Mouse (Mus musculus) spleen, postnatal 36 days (tissue): ENCODE results near the gene Ccnq.
"Not testable (repeated sequence)": the region's sequence is repeated elsewhere in the genome, so short reads cannot be mapped to it uniquely, and the experiment has no call there.

Experiments used
- DNase-seq, 2 experiments: peaks; one replicate each; pipeline ENCODE4 v3.0.0; 2022; ENCODE audit warnings: low spot score in 2 of 2, mixed read lengths in 1 of 2

Gene Ccnq

DNA sequence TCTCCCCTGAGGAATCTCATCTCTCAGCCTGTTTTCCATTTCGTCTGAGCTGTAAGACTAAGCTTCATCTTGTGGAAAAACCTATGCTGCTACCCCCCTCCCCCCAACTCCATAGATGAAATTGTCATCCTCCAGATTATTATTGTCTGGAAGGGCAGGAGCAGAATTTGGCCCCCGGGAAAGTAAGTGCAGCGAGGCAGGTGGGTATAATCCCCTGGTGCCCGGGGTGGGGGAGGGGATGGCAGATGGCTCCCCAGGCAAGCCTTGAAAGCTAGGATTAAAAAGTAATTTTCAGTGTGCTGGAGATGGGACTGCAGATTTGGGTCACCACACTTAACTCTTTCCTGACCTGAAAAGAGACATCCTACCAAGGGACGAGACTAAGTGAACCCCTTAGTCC, 10.7 kb upstream of the Ccnq start:
- no peak for DNase-seq

DNA sequence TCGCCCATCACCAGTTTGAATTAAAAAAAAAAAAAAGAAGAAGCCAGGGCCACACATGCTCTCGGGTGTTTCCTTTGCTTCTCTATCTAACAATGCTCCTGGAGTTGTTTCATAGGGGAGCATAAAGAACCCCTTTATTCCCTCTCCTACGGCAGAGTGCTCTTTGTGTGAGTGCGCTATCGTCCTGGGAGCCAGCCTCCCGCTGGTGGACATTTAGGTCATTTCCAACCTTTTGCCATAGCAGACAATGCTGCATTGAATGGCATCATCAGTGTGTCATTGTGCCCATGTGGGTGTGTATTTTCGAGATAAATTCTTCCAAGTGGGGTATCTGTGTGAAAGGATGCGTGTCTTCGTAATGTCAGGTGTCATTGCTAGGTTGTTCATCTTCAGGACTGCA, 9.6 kb upstream of the Ccnq start:
- no peak for DNase-seq

DNA sequence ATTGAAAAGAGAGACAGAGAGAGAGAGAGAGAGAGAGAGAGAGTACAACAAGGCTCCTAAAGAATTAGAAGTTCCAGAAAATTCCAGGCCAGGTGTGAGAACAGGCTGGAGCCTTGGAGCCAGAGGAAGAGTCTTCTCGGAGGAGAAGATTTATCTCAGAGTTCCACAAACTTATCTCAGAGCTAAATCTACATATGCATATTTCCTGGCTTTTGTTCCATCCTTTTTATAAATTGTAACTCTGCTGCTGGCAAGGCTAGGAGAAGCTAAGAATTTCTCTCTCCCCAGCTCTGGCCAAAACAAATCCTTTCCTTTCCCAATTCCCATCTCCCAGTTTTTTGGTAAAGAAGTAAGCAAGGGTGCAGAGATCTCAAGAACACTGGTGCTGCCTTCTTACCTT, 3.8 kb upstream of the Ccnq start:
- no peak for DNase-seq

GRCm38 (mm10) chr11:78754177-78754576, 2.6 kb upstream of the Ccnq start:
- not testable (repeated sequence) for DNase-seq

DNA sequence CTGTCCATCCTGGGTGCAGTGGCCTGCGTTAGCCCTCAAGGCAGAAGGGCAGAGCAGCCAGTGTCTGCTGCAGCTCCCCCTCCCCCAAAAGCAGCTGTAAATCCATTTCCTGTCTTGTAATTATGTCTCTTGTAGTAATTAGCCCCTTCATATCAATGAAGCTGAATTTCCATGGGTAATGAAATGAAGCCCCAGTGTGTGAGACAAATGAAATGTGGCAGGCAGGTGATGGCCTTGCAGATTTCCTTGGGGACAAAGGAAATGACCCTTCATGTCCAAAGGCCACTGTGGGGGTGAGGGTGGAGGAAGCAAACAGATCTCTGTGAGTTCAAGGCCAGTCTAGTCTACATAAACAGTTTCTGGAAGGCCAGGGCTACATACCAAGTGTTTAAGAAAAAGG, 1.7 kb upstream of the Ccnq start:
- DNase-seq, result no peak

DNA sequence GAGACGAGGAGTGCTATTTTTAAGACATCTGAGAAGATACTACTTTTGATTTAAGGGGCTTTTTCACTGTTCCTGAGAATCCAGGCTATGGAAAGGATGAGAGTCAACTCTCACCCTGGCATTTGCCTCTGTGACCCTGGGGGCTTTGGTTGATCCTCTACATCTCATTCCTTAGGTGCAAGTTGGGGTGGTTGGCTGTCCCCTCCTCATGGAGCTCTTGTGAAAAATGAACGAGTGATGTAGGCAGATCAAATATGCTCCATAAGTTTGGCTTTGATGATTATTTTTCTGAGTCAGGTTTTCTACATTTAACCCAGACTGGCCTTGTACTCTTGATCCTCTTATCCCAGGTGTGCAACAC, 294 bp upstream of the Ccnq start:
- no peak for DNase-seq

DNA sequence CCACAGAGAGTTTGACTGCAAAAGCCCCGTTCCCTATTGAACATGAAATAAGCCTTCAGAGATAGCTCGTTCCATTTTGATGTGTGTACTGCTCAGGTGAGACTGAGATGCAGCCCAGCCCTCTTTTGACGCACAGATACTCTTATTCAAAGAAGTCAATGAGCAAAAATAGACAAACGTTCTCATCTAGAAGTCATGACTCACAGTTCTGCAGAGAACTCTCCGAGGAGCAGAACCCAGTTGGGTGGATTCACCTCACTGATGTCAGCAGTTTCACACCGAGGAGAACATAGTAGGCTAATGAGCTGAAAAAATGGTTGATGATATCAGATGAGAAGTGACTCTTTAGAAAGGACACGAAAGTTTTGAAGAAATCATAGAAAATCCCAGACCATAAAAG, 5.3 kb downstream of the Ccnq start:
- no peak for DNase-seq

DNA sequence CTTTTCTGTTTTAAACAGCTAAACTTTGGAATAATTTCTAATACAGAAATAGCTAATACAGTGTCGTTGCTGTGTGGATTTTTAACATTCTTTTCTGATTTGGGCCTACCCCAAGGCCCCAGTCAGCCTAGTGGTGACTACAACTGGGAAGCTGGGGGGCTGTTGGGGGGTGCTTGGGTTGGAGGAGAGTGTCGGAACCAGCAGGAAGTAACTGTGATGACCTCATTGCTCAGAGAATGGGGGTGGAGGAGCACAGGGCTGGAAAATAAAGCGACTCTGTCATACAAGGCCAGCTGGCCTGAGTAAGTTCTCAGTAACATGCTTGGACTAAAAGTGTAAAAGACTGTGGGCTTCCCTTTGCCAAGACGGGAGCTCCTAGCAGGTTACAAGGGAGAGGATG, 6.1 kb downstream of the Ccnq start:
- no peak for DNase-seq

DNA sequence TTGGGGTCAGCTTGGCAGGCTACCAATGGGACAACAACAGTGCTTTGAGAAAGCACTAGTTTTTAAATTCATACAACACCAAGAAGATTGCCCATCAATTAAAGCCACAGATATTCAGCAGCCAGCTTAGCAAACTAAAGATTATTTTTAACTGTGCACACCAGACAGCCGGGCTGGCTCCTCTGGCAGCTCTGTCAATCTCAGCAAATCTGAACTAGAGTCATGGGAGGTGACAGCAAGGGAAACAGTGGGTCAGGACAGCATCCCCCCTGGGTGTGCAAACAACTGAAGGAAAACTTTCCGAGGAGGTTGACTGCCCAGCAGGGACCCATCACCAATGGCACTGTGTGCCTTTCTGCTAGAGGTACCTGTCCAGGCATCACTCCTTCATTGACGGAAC, 9.1 kb downstream of the Ccnq start:
- DNase-seq, result no peak

DNA sequence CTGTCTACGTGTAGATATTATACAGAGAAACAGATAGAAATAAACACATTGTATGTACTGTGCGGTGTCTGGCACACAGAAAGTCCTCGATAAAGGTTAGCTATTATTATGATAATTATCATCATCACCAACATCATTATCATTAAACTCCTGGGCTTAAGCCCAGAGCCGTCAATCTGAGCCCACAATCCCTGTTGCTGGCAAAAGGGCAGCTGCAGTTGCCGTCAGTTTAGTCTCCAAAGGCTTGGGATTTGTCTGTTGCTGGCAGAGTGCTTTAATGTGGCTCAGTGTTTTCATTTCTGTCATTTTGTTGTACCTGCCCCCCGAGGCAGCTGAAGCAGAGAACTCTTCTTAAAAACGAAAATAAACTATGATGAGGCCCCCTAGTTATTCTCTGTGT, 9.6 kb downstream of the Ccnq start:
- no peak for DNase-seq

GRCm38 (mm10) chr11:78739361-78739760, 12.2 kb downstream of the Ccnq start:
- DNase-seq, result no peak

GRCm38 (mm10) chr11:78736877-78737408, 14.6 kb downstream of the Ccnq start:
- DNase-seq, result no peak

DNA sequence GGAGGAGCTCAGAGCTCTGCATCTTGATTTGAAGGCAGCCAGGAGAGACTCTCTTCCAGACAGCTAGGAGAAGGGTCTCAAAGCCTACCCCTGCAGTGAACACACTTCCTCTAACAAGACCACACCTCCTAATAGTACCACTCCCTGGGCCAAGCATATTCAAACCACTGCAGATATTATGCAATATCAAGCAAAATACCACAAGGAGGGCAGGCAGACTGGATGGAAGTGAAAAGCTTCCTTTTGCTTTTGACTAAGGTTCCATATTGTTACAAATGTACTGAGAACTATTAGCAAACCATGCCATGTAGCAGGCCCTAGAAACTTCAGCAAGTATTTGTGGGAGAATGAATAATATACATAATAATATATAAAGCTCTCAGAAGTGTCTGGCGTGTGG, 16.4 kb downstream of the Ccnq start:
- DNase-seq, result no peak

GRCm38 (mm10) chr11:78732619-78733018, 18.9 kb downstream of the Ccnq start:
- no peak for DNase-seq

DNA sequence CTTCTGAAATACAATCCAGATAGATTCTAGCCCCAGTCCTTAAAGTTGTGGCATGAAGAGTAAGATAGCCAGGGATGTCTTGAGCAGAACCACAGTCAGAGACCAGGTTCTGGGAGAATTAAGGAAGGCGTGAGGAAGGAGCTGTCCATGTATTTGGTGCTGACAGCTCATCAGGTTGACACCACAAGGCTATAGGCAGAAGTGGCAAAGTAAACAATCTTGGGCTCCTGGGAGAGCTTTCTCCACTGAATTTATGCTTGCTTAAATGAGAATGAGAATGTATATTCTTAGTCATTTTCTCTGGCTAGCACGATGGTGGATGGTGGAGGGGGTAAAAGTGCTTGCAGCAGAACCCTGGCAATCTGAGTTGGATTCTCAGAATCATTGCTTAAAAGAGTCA, 20.6 kb downstream of the Ccnq start:
- no peak for DNase-seq

DNA sequence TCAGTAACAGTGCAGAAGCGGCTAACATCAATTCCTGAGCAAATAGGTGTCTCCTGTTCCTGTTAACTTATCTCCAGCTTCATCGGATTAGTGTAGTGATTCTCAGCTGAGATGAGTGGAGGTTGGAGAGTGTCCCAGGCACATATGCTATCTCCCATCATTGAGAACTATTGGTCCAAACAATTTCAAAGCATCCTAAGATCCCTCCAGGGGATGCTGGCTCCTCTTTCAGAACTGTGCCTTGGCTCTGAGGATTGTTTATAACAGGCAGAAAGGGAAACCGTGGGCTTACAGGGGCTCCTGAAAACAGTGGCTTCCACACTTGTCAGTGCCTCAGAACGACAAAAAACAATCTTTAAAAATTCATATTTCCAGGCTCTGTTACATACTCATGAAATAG, 23.5 kb downstream of the Ccnq start:
- DNase-seq, result no peak

DNA sequence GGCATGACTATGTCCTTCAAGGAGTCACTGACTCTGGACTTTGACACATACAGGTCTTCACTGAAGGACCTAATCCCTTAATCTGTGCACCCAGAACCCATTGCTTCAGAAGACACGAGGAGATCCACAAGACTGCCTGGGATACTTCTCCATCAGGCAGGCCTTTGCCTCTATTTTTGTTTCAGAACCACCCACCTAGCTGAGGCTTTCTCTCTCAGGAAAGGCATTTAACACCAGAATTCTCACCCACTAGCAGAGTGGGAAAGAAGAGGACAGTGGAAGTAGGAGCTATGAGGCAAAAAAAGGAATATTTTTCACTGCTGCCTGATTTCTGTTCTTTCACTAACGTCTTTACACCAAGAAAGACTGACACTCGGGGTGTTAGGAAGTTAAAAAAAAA, 25.2 kb downstream of the Ccnq start:
- no peak for DNase-seq

DNA sequence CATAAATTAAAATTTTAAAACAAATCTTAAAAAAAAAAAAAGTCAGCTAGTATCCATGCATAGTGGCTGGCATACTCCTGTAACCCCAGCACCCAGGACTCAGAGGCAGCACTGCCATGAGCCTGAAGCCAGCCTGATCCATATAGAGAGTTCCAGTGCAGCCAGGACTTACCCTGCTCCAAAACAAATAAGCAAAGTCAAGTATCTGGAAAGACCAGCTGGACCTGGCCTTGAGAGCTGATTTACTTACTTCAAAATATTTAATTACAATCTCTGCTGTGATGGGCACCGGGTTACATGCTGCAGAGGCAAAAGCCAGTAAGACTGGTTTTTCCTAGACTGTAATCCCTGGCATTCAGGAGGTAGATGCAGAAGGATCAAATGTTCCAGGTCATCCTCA, 26.7 kb downstream of the Ccnq start:
- no peak for DNase-seq

DNA sequence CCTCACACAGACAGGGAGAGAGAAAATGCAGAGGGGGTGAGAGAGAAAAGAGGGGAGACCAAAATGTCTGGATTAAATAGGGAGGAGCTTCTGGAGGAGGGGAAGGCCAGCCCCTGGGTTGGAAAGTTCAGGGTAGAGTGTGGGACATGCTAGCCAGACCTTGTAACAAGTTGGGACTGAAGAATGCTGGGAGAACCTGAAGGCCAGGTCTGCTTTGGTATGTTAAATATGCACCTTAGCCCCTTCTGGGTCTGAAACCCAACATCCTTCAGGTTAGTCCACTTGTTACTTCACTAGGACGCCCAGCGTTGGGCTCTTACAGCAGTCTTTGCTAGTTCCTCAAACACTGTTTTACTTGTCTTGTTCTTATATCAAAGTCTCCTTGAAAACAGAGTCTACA, 30.1 kb downstream of the Ccnq start:
- no peak for DNase-seq

DNA sequence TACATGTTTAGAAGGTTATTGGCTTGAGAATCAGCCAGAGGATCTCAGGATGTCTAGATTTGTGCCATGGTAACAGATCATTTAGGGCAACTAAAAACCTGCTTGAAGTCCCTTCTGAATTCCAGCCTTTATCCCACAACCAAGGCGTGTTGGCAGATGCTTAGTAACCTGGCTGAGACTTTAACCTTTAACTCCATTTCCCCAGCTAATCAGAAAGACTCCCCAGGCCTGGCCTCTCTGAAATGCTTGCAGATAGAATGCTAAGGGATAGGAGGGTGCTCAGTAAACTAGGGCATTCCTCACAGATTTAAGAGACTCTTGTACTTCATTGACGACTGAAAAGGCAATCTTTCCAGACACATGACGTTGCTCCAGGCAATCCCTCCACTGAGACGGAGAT, 33.9 kb downstream of the Ccnq start:
- DNase-seq, result no peak

DNA sequence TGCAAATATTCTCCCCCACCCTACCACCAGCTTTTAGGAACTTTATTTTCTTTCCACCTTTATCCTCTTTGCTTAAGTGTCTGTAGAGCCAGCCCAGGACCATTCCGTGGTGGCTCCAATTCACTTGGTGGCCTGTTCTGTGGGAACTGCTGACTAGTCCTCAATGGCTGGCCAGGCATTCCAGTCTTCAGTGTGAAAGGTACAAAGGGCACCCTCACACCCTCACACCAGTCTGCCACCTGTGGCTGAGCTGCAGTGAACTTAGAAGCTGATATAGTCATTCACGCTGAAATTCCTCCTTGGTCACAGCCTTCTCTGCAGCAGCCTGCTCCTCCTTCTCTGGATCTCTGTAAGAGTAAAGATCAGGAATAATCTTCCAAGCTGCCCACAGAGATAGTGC, 42.9 kb downstream of the Ccnq start:
- DNase-seq, result no peak

- no peak for DNase-seq
Measured at GRCm38 (mm10) chr11:78706026-78706425, 45.5 kb downstream of the Ccnq start.

- DNase-seq, result no peak
Measured at GRCm38 (mm10) chr11:78703085-78703484, 48.4 kb downstream of the Ccnq start.

DNA sequence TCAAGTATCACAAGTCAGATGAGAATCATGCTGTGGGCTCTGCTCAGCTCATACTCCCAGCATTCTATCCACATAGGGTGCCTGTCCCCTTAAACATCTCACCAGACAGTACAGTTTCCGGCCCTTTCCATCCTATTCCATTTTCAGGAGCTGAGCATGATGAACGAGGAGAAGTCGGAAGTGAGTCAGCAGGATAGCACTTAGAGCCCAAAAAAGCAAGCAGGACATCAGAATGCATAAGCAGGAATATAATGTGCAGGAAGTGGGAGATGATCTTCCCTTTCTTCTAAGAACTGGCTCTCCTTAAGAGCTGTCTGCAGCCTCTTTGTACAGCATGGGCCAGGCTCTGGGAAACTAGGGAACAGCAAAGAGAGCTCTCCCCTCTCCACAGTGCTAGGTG, 49.2 kb downstream of the Ccnq start:
- DNase-seq, result no peak
